Mouse (Mus musculus): ENCODE results near the gene Sec11a.

The Sec11a gene

GRCm38 (mm10) chr7:80894815-80895519, 52.6 kb downstream of the Sec11a start:
- DNase-seq, result no peak

- DNase-seq, result peak; percentile 56
These were observed 53.4 kb downstream of the Sec11a start for GRCm38 (mm10) chr7:80894196-80894595.

- DNase-seq, result peak; percentile 57
These were observed 53.8 kb downstream of the Sec11a start for GRCm38 (mm10) chr7:80893753-80894129.

- peak; percentile 49 for DNase-seq
These were observed 54.4 kb downstream of the Sec11a start for GRCm38 (mm10) chr7:80893086-80893752.

- DNase-seq, result no peak
These were observed 57.7 kb downstream of the Sec11a start for GRCm38 (mm10) chr7:80889841-80890241.

GRCm38 (mm10) chr7:80889021-80889511, 58.5 kb downstream of the Sec11a start:
- no peak for DNase-seq

GRCm38 (mm10) chr7:80888595-80888994, 59.0 kb downstream of the Sec11a start:
- no peak for DNase-seq

- DNase-seq, result no peak
These were observed 61.9 kb downstream of the Sec11a start for GRCm38 (mm10) chr7:80885666-80886065.

GRCm38 (mm10) chr7:80882830-80883505, 64.6 kb downstream of the Sec11a start:
- peak; percentile 57 for DNase-seq

- DNase-seq, result no peak
These were observed 71.9 kb downstream of the Sec11a start for GRCm38 (mm10) chr7:80875727-80876126.

GRCm38 (mm10) chr7:80873631-80874030, 73.9 kb downstream of the Sec11a start:
- DNase-seq, result no peak

GRCm38 (mm10) chr7:80873038-80873437, 74.5 kb downstream of the Sec11a start:
- DNase-seq, result no peak

GRCm38 (mm10) chr7:80868686-80869085, 78.9 kb downstream of the Sec11a start:
- no peak for DNase-seq

GRCm38 (mm10) chr7:80866514-80867147, 80.9 kb downstream of the Sec11a start:
- DNase-seq, result no peak

GRCm38 (mm10) chr7:80865521-80865920, 82.1 kb downstream of the Sec11a start:
- DNase-seq, result no peak

GRCm38 (mm10) chr7:80864831-80865230, 82.7 kb downstream of the Sec11a start:
- no peak for DNase-seq

- DNase-seq, result no peak
These were observed 83.4 kb downstream of the Sec11a start for GRCm38 (mm10) chr7:80864151-80864550.

- no peak for DNase-seq
These were observed 84.1 kb downstream of the Sec11a start for GRCm38 (mm10) chr7:80863520-80863919.

GRCm38 (mm10) chr7:80862475-80862874, 85.1 kb downstream of the Sec11a start:
- no peak for DNase-seq

- DNase-seq, result peak; percentile 88
These were observed 86.8 kb downstream of the Sec11a start, which contains the start of gene Zscan2 for GRCm38 (mm10) chr7:80860729-80861274. Gene Zscan2 (plus strand): TSS chr7:80860920.

- DNase-seq, result peak; percentile 51
These were observed 87.4 kb downstream of the Sec11a start for GRCm38 (mm10) chr7:80860227-80860626.

GRCm38 (mm10) chr7:80857181-80857580, 90.4 kb downstream of the Sec11a start:
- DNase-seq, result peak; percentile 81

GRCm38 (mm10) chr7:80855316-80855715, 92.3 kb downstream of the Sec11a start:
- DNase-seq, result no peak
